Mouse (Mus musculus) gastrocnemius, postnatal 36 days (tissue): Measurements from ENCODE around the gene Lpgat1. TPM values are rescaled to one million over a fixed set of nuclear protein-coding genes. Genes with fewer than 3 reads are reported as not detected.

Experiments used
- DNase-seq, 2 experiments: peaks; one replicate each; pipeline ENCODE4 v3.0.0; 2022
- intact Hi-C: fragments of 180-260 bp; cut with DNase I; formaldehyde crosslinking; loops from one replicate; pipeline ENCODE4 v1.15.1; 2025
- total RNA-seq, 2 experiments: library from RNA; stranded (reverse); gene quantifications; 2 replicates each; pipeline ENCODE4 v1.2.3; 2021

Lpgat1 gene
- total RNA-seq, 2 experiments from 2014 or later = 22.8 to 29.5 TPM

DNA sequence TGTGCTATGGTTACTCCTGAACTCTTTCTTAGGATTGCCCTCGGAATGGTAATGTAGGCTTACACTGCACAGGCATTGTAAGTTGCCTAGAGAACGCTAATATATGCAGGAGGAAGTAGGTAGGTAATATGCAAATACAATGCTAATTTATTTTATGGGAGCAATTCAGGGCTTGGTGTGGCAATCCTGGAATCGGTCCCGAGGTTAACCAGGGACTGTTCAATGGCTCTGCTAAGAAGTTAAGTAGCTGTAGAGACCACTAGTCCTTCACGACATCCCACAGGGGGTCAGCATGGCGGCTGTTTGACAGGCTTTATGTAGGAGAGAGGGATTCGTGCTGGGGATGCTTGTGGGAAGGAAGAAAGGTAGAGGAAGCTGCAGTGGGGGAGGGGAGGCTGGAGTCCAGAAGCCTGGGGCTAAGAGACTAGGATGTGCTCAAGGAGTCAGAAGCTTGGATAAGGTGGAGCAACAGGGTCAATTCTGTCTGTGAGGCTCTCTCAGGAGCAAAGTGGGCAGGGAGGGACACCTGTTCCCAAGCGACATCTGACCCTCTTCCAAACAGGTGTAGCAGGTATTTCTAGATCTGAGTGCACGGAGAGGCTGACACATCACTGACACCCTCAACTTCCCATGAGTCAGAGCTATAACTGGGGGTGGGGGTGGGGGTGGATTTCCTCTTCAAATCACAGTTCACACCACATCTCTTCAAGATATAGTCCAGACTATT lies 84.6 kb downstream of the Lpgat1 start:
- intact Hi-C loops = no loop called here

DNA sequence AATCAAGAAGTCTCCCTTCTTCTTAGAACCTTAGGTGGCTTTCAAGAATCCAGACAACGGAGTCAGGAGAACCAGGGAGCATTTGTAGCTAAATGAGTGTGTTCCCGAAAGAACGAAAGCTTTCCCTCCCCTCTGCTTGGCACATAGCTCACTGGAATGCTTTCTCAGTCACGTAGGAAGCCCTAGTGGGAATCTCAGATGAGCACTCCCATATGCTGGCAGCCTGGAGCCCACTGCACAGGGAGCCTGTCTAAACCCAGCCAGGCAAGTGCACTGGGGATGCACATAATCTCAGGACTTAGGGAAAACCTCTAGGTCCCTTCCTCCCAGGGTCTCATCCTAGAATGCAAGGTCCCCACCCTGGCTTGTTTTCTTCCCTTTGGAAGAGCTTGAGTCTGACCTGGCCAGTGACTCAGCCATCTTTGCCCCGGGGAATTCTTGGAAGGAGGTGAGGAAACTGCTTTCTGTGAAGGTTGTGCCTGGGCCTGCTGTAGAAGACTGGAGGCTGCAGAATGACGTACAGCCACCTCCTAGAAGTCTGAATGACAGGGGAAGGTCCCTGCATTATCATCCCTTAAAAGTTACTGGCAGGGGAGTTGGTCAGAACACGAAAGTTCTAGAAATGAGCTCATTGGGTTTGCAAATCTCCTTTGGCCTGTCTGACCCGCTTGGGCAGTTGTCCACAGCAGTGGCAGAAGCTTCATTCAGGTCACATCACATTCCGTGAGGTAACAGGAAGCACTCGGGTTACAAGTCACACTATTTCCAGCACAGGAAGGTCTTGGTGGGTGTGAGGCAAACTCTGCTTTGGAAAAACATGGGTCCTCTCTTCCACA lies 85.4 kb downstream of the Lpgat1 start:
- DNase-seq = peak in 1 of 2 experiments; percentile 23
- intact Hi-C loops = no loop called here

More for the DNA sequence above, 84.6 kb downstream of the Lpgat1 start:
- DNase-seq = no peak

DNA sequence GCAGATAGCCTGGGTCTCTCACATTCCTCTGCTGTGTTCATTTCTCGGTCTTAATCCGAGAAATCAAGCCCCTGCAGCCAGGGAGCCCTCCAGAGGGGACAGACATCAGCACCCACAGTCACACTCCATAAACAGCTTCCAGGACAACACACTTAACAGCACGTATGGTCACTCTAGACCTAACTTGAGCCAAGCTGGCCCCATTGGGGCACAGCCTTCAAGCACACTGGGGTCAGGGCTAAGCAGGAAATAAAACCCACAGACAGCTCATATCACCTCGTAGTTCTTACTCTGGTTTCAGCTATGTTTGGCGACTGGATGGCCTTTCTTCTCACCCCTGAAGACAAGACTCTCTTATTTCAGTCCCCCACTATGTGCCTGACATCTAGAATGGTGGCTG lies 87.1 kb downstream of the Lpgat1 start:
- intact Hi-C loops = no loop called here
- no peak for DNase-seq

DNA sequence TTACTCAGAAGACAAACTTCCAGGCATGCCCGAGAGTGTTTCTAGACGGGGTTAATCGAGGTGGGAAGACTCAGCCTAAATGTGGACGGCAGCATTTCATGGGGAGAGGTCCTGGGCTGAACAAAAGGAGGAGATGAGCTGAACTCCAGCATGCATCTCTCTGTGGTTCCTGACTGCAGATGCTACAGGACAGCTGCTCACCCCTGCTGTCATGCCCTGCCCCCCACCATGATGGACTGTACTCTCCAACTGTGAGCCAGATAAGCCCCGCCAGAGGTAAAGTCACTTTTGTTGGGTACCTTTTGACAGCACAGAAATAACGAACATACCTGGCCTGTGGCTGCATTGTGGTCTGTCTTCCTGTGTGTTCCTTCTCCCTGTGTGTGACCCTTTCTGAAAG lies 88.2 kb downstream of the Lpgat1 start:
- DNase-seq = no peak
- intact Hi-C loops = no loop called here

DNA sequence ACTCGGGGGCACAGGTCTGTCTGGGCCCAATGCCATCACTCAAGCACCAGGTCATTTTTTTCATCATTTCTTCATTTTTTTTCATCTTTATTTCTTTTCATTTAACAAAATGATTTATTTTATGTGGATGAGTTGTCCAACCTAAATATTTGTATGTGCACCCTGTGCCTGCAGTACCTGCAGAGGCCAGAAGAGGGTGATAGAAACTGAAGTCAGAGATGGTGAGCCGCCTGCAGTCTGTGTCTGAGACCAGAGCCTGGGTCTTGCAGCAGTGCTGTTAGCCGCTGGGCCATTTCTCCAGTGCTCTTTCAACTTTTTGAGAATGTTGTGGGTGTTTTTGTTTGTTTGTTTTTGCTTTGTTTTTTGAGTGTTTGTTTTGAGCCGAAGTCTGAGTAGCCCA lies 89.1 kb downstream of the Lpgat1 start:
- intact Hi-C loops = no loop called here
- DNase-seq = no peak

DNA sequence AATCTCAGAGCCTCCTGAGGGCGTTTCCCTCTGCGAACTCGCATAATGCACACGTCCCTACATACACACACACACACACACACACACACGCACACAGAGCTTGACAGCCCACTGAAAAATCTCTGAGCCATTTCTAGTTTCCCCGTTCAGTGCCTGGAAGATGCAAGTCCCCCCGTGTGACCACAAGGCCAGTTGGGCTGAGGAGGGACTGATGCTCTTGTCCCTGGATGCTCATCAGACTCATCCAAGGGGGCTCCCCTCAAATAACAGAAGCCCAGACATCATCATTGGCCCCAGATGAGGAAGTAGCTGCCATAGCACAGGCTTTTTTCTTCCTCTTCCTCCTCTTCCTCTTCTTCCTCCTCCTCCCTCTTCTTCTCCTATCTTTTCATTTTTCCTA lies 90.3 kb downstream of the Lpgat1 start:
- DNase-seq = no peak
- intact Hi-C loops = no loop called here

DNA sequence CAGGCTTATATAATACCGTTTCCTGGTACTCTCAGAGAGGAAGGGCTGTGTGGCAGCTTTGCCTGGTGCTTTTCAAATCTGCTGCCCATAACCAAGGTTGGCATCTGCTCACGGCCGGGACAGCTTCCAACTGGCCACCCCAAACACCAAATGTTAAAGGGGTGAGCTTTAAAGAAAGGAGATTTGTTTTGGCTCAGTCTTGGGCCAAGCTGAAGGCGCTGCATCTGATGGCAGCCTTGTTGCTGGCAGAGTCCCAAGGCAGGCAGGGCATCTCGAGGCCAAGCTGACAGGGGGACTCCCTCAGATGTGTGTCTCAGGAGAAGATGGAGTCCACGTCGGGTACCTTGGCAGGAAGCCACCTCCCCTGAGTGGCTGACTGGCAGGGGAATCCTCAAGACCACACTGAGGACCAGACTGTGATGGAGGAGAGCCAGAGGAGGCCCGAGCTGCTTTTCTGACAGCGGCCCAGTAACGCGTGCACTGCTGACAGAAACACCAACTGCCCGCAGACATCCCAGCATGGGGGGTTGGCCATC lies 91.1 kb downstream of the Lpgat1 start:
- DNase-seq = no peak

DNA sequence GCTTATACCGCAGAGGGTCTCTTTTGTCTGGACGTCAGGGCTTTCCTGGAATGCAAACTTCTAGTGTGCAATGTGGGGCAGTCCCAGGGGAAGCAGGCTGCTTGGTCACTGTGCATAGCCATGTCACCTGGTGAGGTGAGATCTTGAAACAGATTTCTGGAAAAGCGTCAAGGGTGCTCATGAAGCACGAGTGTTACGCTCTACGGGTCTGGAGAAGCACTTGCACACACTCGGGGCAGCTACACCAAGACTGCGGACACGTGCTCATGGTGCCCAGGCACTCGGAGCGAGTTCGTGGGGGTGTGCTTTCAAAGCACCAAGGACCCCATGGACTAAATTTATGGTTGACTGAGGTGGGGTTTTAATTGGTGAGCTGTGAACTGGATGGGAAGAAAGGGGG lies 94.1 kb downstream of the Lpgat1 start:
- DNase-seq = no peak
- intact Hi-C loops = loop anchor here (5.0 to 10.0 kb wide), 2 partner anchors 89 to 477 kb away; no protein-coding TSS in a partner anchor

More for the DNA sequence above, 91.1 kb downstream of the Lpgat1 start:
- intact Hi-C loops = no loop called here

DNA sequence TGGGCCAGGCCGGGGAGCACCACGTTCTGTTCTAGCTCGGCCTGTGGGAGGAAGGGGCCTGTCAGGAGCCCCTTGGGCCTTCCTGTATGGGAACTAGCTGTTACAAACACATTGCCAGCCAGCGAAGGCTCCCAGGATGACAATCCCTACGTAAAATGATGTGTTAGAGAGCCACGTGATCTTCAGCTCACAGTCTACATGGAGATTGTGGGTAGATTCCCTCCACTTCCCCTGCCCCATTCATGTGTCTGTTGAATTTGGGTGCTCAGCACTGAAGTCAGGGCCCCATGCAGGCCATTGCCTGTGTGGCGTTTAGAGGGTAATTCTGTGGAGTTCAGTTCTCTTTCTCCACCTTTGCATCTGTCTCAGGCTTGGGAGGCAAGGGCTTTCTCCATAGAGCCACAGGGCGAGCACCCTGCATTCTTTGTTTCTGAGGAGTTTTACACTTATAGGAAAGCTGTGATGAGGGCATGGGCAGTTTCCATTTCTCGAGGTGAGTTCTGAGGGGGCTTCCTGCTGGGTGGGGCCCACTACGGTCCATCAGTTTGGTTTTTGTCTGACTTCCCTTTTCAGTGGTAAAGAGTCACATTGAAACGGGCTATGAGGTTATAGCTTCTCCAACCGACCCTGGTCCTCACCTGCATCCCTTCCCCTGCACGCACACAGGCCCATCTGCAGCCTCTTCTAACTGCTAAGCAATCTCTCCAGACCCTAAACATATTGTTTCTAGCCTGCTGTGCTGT lies 95.5 kb downstream of the Lpgat1 start:
- intact Hi-C loops = loop anchor here (5.0 to 10.0 kb wide), 2 partner anchors 91 to 478 kb away; no protein-coding TSS in a partner anchor
- no peak for DNase-seq

DNA sequence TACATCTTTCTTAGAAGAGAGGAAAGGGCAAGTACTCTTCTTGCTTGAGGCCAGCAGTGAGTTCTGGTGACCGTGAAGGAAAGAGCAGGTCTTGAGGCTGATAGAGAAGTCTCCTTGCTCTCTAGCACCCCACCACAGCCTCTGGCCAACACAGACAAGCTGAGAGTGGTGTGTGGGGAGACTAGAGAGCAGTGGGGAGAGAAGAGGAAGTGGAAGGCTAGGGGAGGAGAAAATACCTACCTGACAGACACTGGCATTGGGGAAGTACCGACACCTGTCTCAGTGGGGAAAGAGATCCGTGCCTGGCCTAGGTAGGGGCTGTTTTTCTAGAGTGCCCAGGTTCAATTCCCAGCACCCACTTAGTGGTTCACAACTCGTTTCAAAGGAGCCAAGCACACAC lies 96.6 kb downstream of the Lpgat1 start:
- no peak for DNase-seq
- intact Hi-C loops = loop anchor here (5.0 to 10.0 kb wide), 2 partner anchors 92 to 479 kb away; no protein-coding TSS in a partner anchor

DNA sequence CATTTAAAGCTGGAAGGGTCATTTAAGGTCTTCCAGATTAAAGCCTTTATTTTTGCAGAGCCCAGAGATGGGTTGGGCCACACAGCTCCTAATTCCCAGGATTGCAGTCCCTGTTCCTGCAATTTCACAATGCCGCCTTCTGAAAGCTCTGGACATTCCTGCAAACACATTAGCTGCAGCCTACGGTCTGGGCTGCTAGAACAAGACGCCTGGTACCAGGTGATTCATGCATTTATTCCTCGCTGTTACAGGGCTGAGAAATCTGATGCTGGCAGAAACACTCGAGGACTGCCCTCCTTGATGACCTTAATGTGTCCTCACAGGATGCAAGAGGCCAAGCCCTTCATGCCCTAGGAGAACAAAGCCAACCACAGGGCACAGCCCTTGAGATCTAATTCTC lies 97.3 kb downstream of the Lpgat1 start:
- no peak for DNase-seq
- intact Hi-C loops = loop anchor here (5.0 to 10.0 kb wide), 2 partner anchors 93 to 480 kb away; no protein-coding TSS in a partner anchor

DNA sequence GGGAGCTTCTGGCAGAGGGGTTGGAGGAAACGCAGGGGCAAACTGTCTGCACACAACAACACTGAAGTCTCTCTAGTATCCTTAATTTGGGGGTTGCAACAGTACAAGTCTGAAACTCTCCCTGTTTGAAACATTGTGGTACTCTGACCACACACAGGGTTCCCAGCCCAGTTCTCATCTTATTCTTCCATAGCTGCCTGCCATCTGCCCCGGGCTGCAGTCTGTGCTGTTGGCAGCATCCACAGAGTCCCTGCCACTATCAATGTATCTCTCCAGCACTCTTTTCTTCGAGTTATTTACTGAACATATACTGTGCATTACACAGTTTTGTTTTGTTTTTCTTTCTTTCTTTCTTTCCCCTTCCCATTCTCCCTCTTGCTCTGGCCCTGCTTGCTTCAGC lies 99.0 kb downstream of the Lpgat1 start:
- intact Hi-C loops = loop anchor here (10.0 kb wide), 1 partner anchor 482 kb away; no protein-coding TSS in a partner anchor
- DNase-seq = no peak

DNA sequence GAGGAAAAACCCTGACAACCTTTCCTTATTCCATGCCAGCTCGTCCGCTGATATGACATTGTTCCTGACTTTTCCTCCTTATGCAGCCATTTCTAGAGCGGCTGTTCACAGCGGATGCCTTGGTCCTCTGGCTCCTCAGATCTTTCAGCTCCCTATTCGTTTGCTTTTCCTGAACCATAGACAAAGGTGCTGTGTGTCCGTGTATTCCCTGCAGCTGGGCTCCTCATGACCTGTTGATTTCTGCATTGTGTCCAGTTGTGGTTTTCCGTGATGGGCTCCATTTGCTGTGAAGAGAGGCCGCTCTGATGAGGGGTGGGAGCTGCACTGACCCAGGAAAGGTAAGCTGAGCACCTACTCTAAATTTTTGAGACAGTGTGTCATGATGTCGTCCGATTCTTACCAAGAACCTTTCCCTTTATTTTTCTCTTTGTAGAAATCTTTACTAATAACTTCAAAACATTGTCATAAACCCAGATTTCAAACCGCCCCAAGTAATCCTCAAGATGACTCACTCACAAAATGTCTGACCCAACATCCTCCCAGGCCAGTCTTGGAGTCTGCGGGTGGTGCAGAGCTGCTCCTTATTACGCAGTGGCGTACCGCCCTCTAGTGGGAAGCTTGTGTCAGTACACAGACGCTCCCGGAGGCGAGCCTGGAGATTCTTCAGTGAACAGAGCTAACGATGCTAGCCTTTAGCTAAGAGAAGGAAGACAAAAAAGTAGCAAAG lies 99.9 kb downstream of the Lpgat1 start:
- intact Hi-C loops = loop anchor here (2.0 to 10.0 kb wide), 2 partner anchors 241 to 483 kb away; no protein-coding TSS in a partner anchor
- DNase-seq = peak; percentile 73 to 86

DNA sequence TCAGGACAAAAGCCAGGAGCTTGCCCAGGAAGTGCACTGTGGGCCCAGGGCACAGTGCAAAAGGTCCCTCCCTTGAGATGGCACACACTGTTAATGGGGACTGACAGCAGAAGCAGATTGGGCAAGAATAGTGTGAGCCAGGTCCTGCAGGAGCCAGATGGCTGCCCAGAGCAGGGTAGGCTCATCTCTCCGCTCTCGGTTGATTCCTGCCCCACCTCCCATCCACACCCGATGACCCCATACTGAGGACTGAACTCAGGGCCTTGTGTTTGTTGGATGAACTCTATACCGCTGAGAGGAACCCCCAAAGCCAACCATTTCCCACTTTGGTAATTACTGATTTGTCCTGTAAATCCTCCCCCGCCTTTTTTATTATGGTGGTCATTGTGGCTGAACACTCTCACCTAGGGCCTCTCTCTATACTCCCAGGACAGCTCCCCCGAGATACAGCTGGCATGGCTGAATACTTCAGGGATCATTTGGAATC lies 100.6 kb downstream of the Lpgat1 start:
- no peak for DNase-seq
- intact Hi-C loops = loop anchor here (2.0 to 10.0 kb wide), 2 partner anchors 241 to 483 kb away; no protein-coding TSS in a partner anchor

DNA sequence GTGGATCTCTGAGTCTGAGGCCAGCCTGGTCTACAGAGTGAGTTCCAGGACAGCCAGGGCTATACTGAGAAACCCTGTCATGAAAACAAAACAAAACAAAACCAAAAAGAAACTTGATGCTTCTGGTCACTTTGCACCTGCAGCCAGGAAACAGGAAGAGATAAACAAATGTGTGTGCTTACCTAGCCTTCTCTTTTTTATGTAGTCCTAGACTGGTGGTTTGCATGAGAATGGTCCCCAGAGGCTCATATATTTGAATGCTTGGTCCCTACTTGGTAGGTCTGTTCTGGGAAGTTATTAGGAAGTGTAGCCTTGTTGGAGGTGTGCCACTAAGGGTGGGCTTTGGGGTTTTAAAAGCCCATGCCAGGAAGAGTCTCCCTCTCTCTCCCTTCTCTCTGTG lies 101.4 kb downstream of the Lpgat1 start:
- intact Hi-C loops = loop anchor here (2.0 to 10.0 kb wide), 2 partner anchors 242 to 484 kb away; no protein-coding TSS in a partner anchor
- DNase-seq = no peak

DNA sequence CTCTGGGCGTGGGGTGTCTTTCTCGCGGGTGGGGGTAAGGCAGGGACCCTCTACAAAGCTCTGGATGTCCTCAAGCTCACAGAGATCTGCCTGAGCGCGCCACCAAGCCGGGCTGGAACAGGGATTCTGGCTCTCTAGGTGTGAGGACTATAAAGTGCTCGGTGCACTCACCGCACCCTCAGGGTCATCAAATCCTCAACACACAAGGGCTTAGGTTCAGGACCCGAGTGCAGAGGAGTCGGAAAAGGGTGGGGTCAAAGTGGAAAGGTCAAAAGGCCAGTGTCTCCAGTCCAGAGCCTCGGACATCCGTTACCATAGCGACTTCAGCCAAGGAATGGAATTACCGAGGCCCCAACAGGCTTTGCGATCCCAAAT lies 103.3 kb downstream of the Lpgat1 start:
- intact Hi-C loops = loop anchor here (5.0 kb wide), 1 partner anchor 86 kb away; the partner anchor contains the start of gene Slc30a1
- no peak for DNase-seq

DNA sequence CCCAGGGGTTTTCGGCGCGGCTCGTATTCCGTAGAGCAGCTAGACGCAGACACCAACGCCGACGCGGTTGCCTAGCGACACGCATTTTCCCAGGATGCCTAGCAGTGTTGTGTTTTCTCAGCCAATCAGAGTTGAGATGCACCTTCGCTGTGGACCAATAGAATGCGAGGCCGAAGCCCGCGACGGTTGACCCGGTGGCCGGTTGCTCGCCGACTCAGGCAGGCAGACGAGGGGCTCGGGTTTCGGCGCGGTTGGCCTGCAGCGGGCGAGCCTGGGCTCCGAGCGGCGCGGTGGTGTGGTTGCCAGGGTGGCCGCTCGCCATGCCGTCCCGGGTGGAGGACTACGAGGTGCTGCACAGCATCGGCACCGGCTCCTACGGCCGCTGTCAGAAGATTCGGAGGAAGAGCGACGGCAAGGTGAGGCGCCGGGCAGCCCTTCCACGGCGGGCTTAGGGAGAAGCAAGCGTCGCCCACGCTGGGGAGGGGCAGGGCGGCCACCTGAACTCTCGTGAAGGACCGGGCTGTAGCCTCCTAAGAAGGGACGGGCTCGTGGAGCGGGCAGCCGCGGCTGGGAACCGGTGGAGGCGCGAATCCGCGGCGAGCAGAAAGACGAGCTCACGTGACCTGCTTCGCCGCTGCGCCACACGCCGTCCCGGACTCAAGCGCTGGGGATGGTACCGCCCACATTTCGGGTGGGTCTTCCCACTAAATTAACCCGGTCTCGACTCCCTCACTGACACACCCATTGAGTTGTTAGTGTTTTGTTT lies 103.9 kb downstream of the Lpgat1 start, which contains the start of gene Nek2:
Gene Nek2, plus strand, starts transcription at position 119 of the 766 bp plus-strand sequence.
- peak; percentile 90 to 93 for DNase-seq
- intact Hi-C loops = loop anchor here (5.0 kb wide), 1 partner anchor 86 kb away; the partner anchor contains the start of gene Slc30a1

DNA sequence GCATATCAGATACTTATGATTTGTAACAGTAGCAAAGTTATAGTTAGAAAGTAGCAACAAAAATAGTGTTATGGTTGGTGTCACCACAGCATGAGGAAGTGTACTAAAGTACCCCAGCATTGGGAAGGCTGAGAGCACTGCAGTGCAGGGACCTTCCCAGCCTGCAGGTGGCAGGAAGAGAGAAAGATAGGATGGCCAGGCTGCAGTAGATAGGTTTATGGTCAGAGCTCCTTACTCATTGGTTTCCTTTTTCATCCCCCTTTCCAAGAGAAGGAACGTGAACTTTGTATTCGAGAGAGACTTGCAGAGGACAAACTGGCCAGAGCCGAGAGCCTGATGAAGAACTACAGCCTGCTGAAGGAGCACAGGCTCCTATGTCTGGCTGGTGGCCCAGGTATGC lies 111.5 kb downstream of the Lpgat1 start:
- intact Hi-C loops = no loop called here
- DNase-seq = no peak
